Mouse (Mus musculus) intestine, embryonic 15.5 days (tissue): ENCODE measurements around the gene Myo9b. TPM values are rescaled to one million over a fixed set of nuclear protein-coding genes. Genes with fewer than 3 reads are reported as not detected.
"Not testable (repeated sequence)": the region's sequence is repeated elsewhere in the genome, so short reads cannot be mapped to it uniquely, and the experiment has no call there.

ENCODE experiments used
- ATAC-seq: fragments of 200-750 bp; cut with Nextera tagmentation; 2 replicates; pipeline ENCODE4 v1.8.0; 2017; ENCODE audit warnings: moderate TSS enrichment, moderate library complexity
- H3K27ac ChIP-seq: fragments of 300-500 bp; sonication (generic); 2 replicates; pipeline ENCODE4 v1.5.1; 2015; ENCODE audit warnings: mild to moderate bottlenecking, inconsistent platforms
- H3K27me3 ChIP-seq: fragments of 300-500 bp; sonication (generic); replicated peaks from 2 replicates; pipeline ENCODE4 v1.6.1; 2015; ENCODE audit warnings: inconsistent platforms
- H3K36me3 ChIP-seq: fragments of 300-500 bp; sonication (generic); 2 replicates; pipeline ENCODE4 v1.6.1; 2015; ENCODE audit warnings: inconsistent platforms
- H3K4me1 ChIP-seq: fragments of 300-500 bp; sonication (generic); replicated peaks from 2 replicates; pipeline ENCODE4 v1.6.1; 2015; ENCODE audit warnings: inconsistent platforms
- H3K4me2 ChIP-seq: fragments of 300-500 bp; sonication (generic); replicated peaks from 2 replicates; pipeline ENCODE4 v1.6.1; 2015; ENCODE audit warnings: mild to moderate bottlenecking, inconsistent platforms
- H3K4me3 ChIP-seq: fragments of 300-500 bp; sonication (generic); replicated peaks from 2 replicates; pipeline ENCODE4 v1.5.1; 2015; ENCODE audit warnings: inconsistent platforms
- H3K9ac ChIP-seq: fragments of 300-500 bp; sonication (generic); 2 replicates; pipeline ENCODE4 v1.6.1; 2015; ENCODE audit warnings: inconsistent platforms
- H3K9me3 ChIP-seq: fragments of 300-500 bp; sonication (generic); 2 replicates; pipeline ENCODE4 v1.6.1; 2016; ENCODE audit warnings: inconsistent platforms
- WGBS: fragments of 180-500 bp; shearing (Covaris S2); methylation state at CpG from one replicate; pipeline ENCODE4 v1.1.7; 2015; 5-methylcytosine and 5-hydroxymethylcytosine counted together
- polyA plus RNA-seq: library from polyadenylated mRNA; unstranded; fragments of >200 nt; fragmentation: Nextera tagmentation; extraction: Ambion mirVana; gene quantifications from 2 replicates; pipeline ENCODE4 v1.2.1, GENCODE M21; 2015

Myo9b gene
- polyA plus RNA-seq, result 15.4 and 19.5 TPM in 2 replicates

DNA sequence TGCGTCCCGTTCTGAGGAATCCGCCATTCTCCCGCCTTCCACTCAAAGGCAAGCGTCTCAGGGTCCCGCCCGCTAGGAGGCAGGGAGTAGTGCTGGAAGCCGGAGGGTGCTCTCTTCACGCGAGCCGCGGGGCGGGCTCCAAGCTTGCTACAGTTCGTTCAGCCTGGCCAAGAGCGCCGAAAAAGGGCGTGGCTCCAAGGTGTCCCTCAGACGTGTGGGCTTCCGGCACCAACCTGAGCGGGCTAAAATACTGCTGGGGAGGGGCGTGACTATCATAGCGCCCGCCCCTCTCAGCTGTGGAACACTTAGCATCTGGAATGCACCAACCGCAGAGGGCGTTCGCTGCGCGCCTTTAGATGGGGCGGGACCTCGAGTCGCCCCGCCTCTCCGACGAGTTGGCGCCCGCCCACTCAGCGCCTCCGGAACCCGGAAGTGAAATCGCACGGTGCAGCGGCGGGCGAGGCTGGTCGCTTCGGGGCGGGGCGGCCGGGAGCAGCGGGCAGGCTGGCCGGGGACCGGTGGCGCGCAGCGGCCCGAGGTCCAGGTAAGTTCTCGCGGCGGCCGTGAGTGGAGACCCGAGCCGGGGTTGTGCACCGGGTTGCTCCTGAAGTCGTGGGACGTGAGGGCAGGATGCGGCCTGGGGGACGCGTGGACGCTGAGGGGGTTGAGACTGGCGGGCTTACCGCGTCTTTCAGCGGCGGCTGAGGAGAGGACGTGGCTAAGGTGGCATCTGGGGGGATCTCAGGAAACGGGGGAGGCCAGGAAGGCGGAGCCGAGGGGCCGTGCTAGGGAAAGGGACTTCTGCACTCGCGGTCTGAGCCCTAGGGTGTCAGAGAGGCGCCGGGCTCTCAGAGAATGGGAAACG, at the start of gene Myo9b, which contains the start of gene Haus8:
Myo9b (plus strand) TSS at position 429 of the 865 bp plus-strand sequence.
Haus8 (minus strand) TSS at position 649 of the 865 bp plus-strand sequence.
- Histone ChIP-seq H3K9me3 (no peaks in the 10 kb centered on the region), H3K4me2 (peak within 1 kb of the TSS; percentile 83), H3K9ac (peak within 1 kb of the TSS; percentile 79), H3K36me3 (no peaks in the 10 kb centered on the region), H3K27ac (peak within 1 kb of the TSS; percentile 88), H3K27me3 (no peaks in the 10 kb centered on the region), H3K4me1 (peaks cover 8% of the 10 kb centered on the region; the same call in 1 of the 2 replicates), H3K4me3 (peak within 1 kb of the TSS; percentile 91)
- under 1% methylated on average over 84 of the region's 84 CpGs for WGBS
- peak; percentile 99 for ATAC-seq

DNA sequence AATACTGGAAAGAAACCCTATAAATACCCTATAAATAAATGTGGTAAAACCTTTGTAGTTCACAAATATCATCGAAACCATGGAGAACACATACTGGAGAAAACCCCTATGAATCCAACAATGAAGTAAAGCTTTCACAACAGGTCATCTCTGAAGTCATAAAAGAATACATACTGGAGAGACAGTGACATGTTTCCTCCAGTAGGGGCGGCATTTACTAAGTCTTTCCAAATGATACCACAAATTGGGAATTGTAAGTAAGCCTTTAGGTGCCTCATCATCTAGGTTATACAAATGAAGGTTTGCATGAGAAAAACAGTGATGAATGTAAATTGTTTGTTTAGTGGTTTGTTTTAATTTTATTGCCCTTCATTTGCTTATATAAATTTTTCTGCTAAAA, 48.0 kb upstream of the Myo9b start:
- WGBS, result 50% methylated on average over 2 of the region's 2 CpGs

GRCm38 (mm10) chr8:71242757-71243156, 29.8 kb upstream of the Myo9b start:
- no peaks in the 10 kb centered on the region for H3K27me3 ChIP-seq
- H3K4me2 ChIP-seq, result no peak overlapping the region
- H3K9ac ChIP-seq, result no peak overlapping the region
- no peak overlapping the region for H3K4me3 ChIP-seq
- 60% methylated on average over 2 of the region's 2 CpGs for WGBS
- H3K4me1 ChIP-seq, result no peaks in the 10 kb centered on the region
- H3K27ac ChIP-seq, result no peak overlapping the region
- no peak for ATAC-seq
- no peaks in the 10 kb centered on the region for H3K36me3 ChIP-seq
- no peaks in the 10 kb centered on the region for H3K9me3 ChIP-seq

More for the DNA sequence above, 48.0 kb upstream of the Myo9b start:
- no peak overlapping the region for H3K9ac ChIP-seq
- no peak overlapping the region for H3K4me2 ChIP-seq
- no peak overlapping the region for H3K27ac ChIP-seq
- H3K36me3 ChIP-seq, result no peaks in the 10 kb centered on the region
- no peak for ATAC-seq
- H3K27me3 ChIP-seq, result no peaks in the 10 kb centered on the region
- no peaks in the 10 kb centered on the region for H3K4me1 ChIP-seq
- H3K4me3 ChIP-seq, result no peak overlapping the region
- H3K9me3 ChIP-seq, result no peaks in the 10 kb centered on the region

DNA sequence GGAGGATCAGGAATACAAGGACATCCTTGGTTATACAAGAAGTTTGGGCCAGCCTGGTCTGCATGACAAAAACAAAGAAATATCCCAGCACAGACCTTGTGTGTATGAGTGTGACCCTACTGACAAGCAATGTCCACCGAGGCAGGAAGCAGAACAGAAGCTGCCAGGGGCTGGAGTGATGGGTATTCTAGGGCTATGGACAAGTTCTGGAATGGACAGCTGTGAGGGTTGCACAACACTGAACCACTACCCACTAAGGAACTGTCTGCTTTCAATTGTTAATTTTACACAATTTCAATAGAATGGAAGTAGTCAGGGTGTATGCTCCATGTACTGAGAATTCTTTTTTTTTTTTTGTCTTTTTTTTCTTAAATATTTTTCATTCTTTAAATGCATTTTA, 24.3 kb upstream of the Myo9b start:
- ATAC-seq, result no peak
- H3K4me3 ChIP-seq, result no peak overlapping the region
- 85% methylated on average over 1 of the region's 1 CpGs for WGBS

DNA sequence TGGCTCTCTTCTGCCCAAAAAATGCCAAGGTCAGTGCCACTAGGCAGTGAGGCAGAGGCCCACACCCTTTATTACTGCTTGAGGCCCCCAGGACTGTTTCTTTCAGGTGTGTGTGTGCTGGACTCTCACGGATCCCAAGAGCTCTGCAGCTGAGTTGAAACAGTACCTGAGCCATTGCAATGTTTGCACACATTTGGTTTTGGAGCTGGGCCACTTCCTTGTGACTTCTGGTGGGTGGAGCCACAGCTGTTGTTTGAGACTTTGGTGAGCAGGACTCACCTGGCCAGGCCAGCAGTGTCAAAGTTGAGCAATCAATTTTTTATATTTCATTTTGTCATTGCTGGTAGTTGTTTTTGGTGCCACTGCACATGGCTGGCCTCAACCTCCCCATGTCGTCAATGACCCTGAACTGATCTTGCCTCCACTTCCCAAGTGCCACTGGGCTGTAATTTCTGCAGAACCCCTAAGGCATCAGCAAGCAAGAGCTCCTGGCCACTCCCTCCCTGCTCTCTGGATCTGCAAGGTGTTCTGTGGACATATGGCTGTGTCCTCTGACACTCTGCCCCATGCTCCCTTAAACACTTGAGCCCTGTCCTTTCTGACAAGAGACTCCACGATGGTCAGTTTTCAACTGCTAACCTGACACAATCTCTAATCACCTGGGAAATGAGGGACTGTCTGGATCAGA, 15.8 kb upstream of the Myo9b start:
- no peaks in the 10 kb centered on the region for H3K27me3 ChIP-seq
- H3K27ac ChIP-seq, result no peak overlapping the region
- H3K4me2 ChIP-seq, result no peak overlapping the region
- WGBS, result 86% methylated on average over 3 of the region's 3 CpGs
- no peak overlapping the region for H3K9ac ChIP-seq
- H3K4me3 ChIP-seq, result no peak overlapping the region
- H3K36me3 ChIP-seq, result no peaks in the 10 kb centered on the region
- H3K9me3 ChIP-seq, result no peaks in the 10 kb centered on the region
- no peaks in the 10 kb centered on the region for H3K4me1 ChIP-seq
- ATAC-seq, result no peak

More for the DNA sequence above, 24.3 kb upstream of the Myo9b start:
- H3K9me3 ChIP-seq, result no peaks in the 10 kb centered on the region
- H3K27me3 ChIP-seq, result no peaks in the 10 kb centered on the region
- H3K4me2 ChIP-seq, result no peak overlapping the region
- H3K9ac ChIP-seq, result no peak overlapping the region
- H3K27ac ChIP-seq, result no peak overlapping the region
- H3K4me1 ChIP-seq, result no peaks in the 10 kb centered on the region
- 0 out of 2 replicates have a peak, but pooled peaks cover 2% of the 10 kb centered on the region for H3K36me3 ChIP-seq

- no peak for ATAC-seq
- Histone ChIP-seq H3K27ac (no peak overlapping the region), H3K4me3 (no peak overlapping the region), H3K9ac (no peak overlapping the region), H3K9me3 (no peaks in the 10 kb centered on the region), H3K4me2 (no peak overlapping the region), H3K36me3 (peaks cover 8% of the 10 kb centered on the region; the same call in 1 of the 2 replicates), H3K4me1 (no peaks in the 10 kb centered on the region), H3K27me3 (no peaks in the 10 kb centered on the region)
Measured at GRCm38 (mm10) chr8:71261234-71261633, 11.3 kb upstream of the Myo9b start.

DNA sequence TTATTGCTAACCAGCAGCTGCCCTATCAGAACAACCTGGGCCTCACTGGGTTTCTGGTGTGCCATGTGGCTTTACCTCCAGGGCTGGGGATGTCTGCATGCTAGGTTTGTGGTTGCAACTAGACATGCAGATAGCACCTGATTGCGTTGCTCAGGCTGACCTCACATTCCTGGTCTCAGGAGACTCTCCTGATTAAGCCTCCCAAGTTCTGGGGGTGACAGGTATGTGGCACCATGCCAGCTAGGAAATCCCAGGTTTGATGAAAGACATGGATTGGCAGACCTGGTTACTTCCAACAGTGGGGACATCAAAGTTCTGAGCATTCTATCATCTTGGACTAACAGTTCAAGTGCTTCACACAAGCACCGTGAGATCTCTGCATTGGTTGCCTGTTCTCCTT, 4.8 kb upstream of the Myo9b start:
- Histone ChIP-seq H3K4me3 (no peak overlapping the region), H3K4me1 (no peaks in the 10 kb centered on the region), H3K36me3 (peaks cover 2% of the 10 kb centered on the region; the same call in 1 of the 2 replicates), H3K9ac (no peak overlapping the region), H3K9me3 (no peaks in the 10 kb centered on the region), H3K27me3 (no peaks in the 10 kb centered on the region), H3K27ac (no peak overlapping the region), H3K4me2 (no peak overlapping the region)
- WGBS, result 94% methylated on average over 2 of the region's 2 CpGs
- ATAC-seq, result no peak

- H3K4me2 ChIP-seq, ATAC-seq, H3K9ac ChIP-seq, H3K9me3 ChIP-seq, H3K27ac ChIP-seq, H3K27me3 ChIP-seq, H3K36me3 ChIP-seq, H3K4me3 ChIP-seq, H3K4me1 ChIP-seq: not testable (repeated sequence)
- WGBS, result 90% methylated on average over 6 of the region's 6 CpGs
Measured at GRCm38 (mm10) chr8:71268286-71268685, 4.2 kb upstream of the Myo9b start.

DNA sequence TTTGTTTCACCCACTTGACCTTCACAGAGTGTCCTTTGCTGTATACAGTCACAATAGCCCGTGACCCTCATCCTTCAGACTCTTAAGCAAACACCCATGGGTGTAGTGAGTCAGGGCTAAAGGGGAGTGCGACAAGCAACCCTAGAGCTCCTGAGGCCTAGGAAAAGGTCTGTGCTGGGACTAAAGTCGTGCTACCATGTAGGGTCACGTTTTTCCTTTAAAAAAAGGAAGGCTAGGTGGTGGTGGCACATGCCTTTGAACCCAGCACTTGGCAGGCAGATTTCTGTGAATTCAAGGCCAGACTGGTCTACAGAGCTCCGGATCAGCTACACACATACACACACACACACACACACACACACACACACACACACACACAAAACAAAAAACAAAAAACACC, 884 bp upstream of the Myo9b start:
- WGBS, result 17% methylated on average over 5 of the region's 5 CpGs
- ATAC-seq, result peak; percentile 3; the same call in 1 of the 2 replicates
- H3K4me2 ChIP-seq, result peak overlapping the region; percentile 83
- no peaks in the 10 kb centered on the region for H3K9me3 ChIP-seq
- peaks cover 8% of the 10 kb centered on the region; the same call in 1 of the 2 replicates for H3K4me1 ChIP-seq
- peak overlapping the region; percentile 88 for H3K27ac ChIP-seq
- H3K27me3 ChIP-seq, result no peaks in the 10 kb centered on the region
- no peaks in the 10 kb centered on the region for H3K36me3 ChIP-seq
- peak overlapping the region; percentile 91 for H3K4me3 ChIP-seq
- H3K9ac ChIP-seq, result peak overlapping the region; percentile 79

GRCm38 (mm10) chr8:71273151-71273510, 617 bp downstream of the Myo9b start:
- Histone ChIP-seq H3K9me3 (no peaks in the 10 kb centered on the region), H3K27ac (peak overlapping the region; percentile 82), H3K9ac (peak overlapping the region; percentile 71), H3K4me2 (peak overlapping the region; percentile 83), H3K4me1 (peaks cover 8% of the 10 kb centered on the region; the same call in 1 of the 2 replicates), H3K27me3 (no peaks in the 10 kb centered on the region), H3K36me3 (no peaks in the 10 kb centered on the region), H3K4me3 (peak overlapping the region; percentile 91)
- ATAC-seq, result peak; percentile 18
- WGBS, result under 1% methylated on average over 14 of the region's 14 CpGs

GRCm38 (mm10) chr8:71274478-71274877, 2.0 kb downstream of the Myo9b start:
- ATAC-seq, result no peak
- Histone ChIP-seq H3K4me2 (no peak overlapping the region), H3K27ac (no peak overlapping the region), H3K9ac (no peak overlapping the region), H3K27me3 (no peaks in the 10 kb centered on the region), H3K36me3 (no peaks in the 10 kb centered on the region), H3K4me3 (no peak overlapping the region), H3K4me1 (peaks cover 8% of the 10 kb centered on the region; the same call in 1 of the 2 replicates), H3K9me3 (no peaks in the 10 kb centered on the region)

- no peak for ATAC-seq
- Histone ChIP-seq H3K36me3 (no peaks in the 10 kb centered on the region), H3K27ac (no peak overlapping the region), H3K4me3 (no peak overlapping the region), H3K4me2 (no peak overlapping the region), H3K9me3 (no peaks in the 10 kb centered on the region), H3K4me1 (peaks cover 8% of the 10 kb centered on the region; the same call in 1 of the 2 replicates), H3K9ac (no peak overlapping the region), H3K27me3 (no peaks in the 10 kb centered on the region)
- 90% methylated on average over 3 of the region's 3 CpGs for WGBS
Measured at GRCm38 (mm10) chr8:71276166-71276565, 3.7 kb downstream of the Myo9b start.
